Comparison of ENCODE assay signal across 16 mouse cellular contexts in the genomic region with DNA sequence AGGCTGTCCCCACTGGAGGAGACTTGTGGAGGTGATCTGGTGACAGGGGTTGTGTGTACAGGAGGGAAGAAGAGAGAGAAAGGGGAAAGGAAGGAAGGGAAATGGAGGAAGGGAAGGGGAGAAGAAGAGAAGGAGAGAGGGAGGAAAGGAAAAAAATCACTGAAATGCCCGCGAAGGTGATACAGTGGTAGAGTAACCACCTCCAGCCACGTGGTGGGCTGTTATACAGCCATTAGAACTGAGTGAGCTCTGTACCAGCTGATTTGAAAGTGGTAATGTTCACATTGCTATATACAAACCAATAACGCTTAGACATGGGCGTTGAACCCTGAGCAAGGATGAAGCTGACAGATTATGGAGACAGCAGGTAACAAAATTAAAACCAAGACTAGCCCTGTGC. TPM values are rescaled to one million over a fixed set of nuclear protein-coding genes. Genes with fewer than 3 reads are reported as not detected.
A peak's percentile ranks its signal among the peaks of the same experiment; 100 is the strongest.
DNase-seq lines count a peak whose midpoint lies in the region; ATAC-seq and TF ChIP-seq lines count a peak whose summit lies in the region.
"Had no signal": no experiment of that assay in that cellular context is flagged by ENCODE, and none has a peak within 500 bp of the region (broad histone marks: within the 10 kb centered on the region; RNA-seq: fewer than 3 reads in every experiment).

No protein-coding gene starts in this region.

- H3K27ac ChIP-seq in cortical plate, adult 2 months (ENCODE audit: insufficient read depth, low read length): peak overlapping the region; percentile 57; the same call in 1 of the 2 replicates
- H3K27ac ChIP-seq in forebrain, embryonic 12.5 days: peak overlapping the region; percentile 84
- peak overlapping the region; percentile 83 for H3K27ac ChIP-seq in hindbrain, embryonic 14.5 days
- peak overlapping the region; percentile 89 for H3K27ac ChIP-seq in midbrain, embryonic 15.5 days

- H3K36me3 ChIP-seq in forebrain, embryonic 12.5 days (replicated peaks): no peaks in the 10 kb centered on the region
- no peaks in the 10 kb centered on the region for H3K36me3 ChIP-seq in hindbrain, embryonic 14.5 days (replicated peaks; ENCODE audit: control insufficient read depth, insufficient read depth)
- H3K36me3 ChIP-seq in midbrain, embryonic 15.5 days (replicated peaks): no peaks in the 10 kb centered on the region
- H3K36me3 ChIP-seq: G1E had no signal

- 62% methylated on average over 5 of the region's 5 CpGs for WGBS in forebrain, embryonic 12.5 days
- WGBS in hindbrain, embryonic 14.5 days: 42% methylated on average over 5 of the region's 5 CpGs
- WGBS in midbrain, embryonic 15.5 days: 37% methylated on average over 5 of the region's 5 CpGs

- intact Hi-C loops in left cerebral cortex, postnatal 36 days (cut with DNase I): loop anchor here (2.0 kb wide), 1 partner anchor 42 kb away; no protein-coding TSS in a partner anchor

- DNase-seq in hindbrain, embryonic 14.5 days (ENCODE audit: low spot score): no peak
- DNase-seq in left cerebral cortex, postnatal 36 days (ENCODE audit: low spot score in 2 of 2): no peak
- DNase-seq in urinary bladder, adult 18-20 months (ENCODE audit: low spot score in 2 of 2): no peak
- DNase-seq: cerebellum, adult 11 months; gastrocnemius, postnatal 10 days; lung, embryonic 14.5 days; thymus, adult 18-20 months had no signal

- peak; percentile 18; the same call in 1 of the 2 replicates for ATAC-seq in forebrain, embryonic 12.5 days (ENCODE audit: low FRiP score)
- no peak; the same call in 1 of the 2 replicates for ATAC-seq in hindbrain, embryonic 14.5 days (ENCODE audit: low FRiP score)
- peak; percentile 55; the same call in 1 of the 2 replicates for ATAC-seq in midbrain, embryonic 15.5 days (replicated peaks)
- ATAC-seq in megakaryocyte-erythroid progenitor cell, adult 5-6 weeks (replicated peaks; ENCODE audit: low FRiP score, low TSS enrichment, poor library complexity, severe bottlenecking): no peak
- ATAC-seq: intestine, embryonic 16.5 days had no signal

- H3K4me2 ChIP-seq in forebrain, embryonic 12.5 days: 0 out of 2 replicates have a peak overlapping the region, but pooled peaks have one; percentile 9
- peak overlapping the region; percentile 8 for H3K4me2 ChIP-seq in hindbrain, embryonic 14.5 days (replicated peaks)
- 0 out of 2 replicates have a peak overlapping the region, but pooled peaks have one; percentile 18 for H3K4me2 ChIP-seq in midbrain, embryonic 15.5 days
- H3K4me2 ChIP-seq: heart, embryonic 11.5 days; liver, embryonic 11.5 days; lung, embryonic 14.5 days had no signal

- TF ChIP-seq POLR2A in cortical plate, adult 2 months (IDR thresholded peaks at IDR 0.05; ENCODE audit: extremely low read depth, insufficient read depth, low read length): no peak

- peaks cover 1% of the 10 kb centered on the region; the same call in 1 of the 2 replicates for H3K4me1 ChIP-seq in cortical plate, adult 2 months (ENCODE audit: control insufficient read depth, insufficient read depth, low read length)
- peaks cover 42% of the 10 kb centered on the region for H3K4me1 ChIP-seq in forebrain, embryonic 12.5 days
- peaks cover 14% of the 10 kb centered on the region for H3K4me1 ChIP-seq in hindbrain, embryonic 14.5 days (replicated peaks; ENCODE audit: control insufficient read depth, insufficient read depth, low read length)
- H3K4me1 ChIP-seq in midbrain, embryonic 15.5 days: peaks cover 26% of the 10 kb centered on the region

- H3K27me3 ChIP-seq in forebrain, embryonic 12.5 days: no peaks in the 10 kb centered on the region
- no peaks in the 10 kb centered on the region for H3K27me3 ChIP-seq in hindbrain, embryonic 14.5 days (ENCODE audit: control insufficient read depth, insufficient read depth, low read length)
- no peaks in the 10 kb centered on the region for H3K27me3 ChIP-seq in midbrain, embryonic 15.5 days (replicated peaks)

- no peak overlapping the region for H3K4me3 ChIP-seq in cortical plate, adult 2 months (ENCODE audit: insufficient read depth, low read length)
- H3K4me3 ChIP-seq in forebrain, embryonic 12.5 days (replicated peaks): no peak overlapping the region
- no peak overlapping the region for H3K4me3 ChIP-seq in hindbrain, embryonic 14.5 days (replicated peaks; ENCODE audit: low read length)
- no peak overlapping the region for H3K4me3 ChIP-seq in midbrain, embryonic 15.5 days
- H3K4me3 ChIP-seq: myocyte had no signal

- no peak for TF ChIP-seq CTCF in cortical plate, adult 2 months (IDR thresholded peaks at IDR 0.05; ENCODE audit: extremely low read depth, insufficient read depth, low read length)

- H3K9ac ChIP-seq in forebrain, embryonic 12.5 days: 0 out of 2 replicates have a peak overlapping the region, but pooled peaks have one; percentile 4
- no peak overlapping the region; the same call in 1 of the 2 replicates for H3K9ac ChIP-seq in hindbrain, embryonic 14.5 days
- H3K9ac ChIP-seq in midbrain, embryonic 15.5 days: no peak overlapping the region
- H3K9ac ChIP-seq: lung, embryonic 14.5 days had no signal

- H3K9me3 ChIP-seq in forebrain, embryonic 12.5 days: no peaks in the 10 kb centered on the region
- no peaks in the 10 kb centered on the region; the same call in 1 of the 2 replicates for H3K9me3 ChIP-seq in hindbrain, embryonic 14.5 days (ENCODE audit: control insufficient read depth, low read length)
- H3K9me3 ChIP-seq in midbrain, embryonic 15.5 days: no peaks in the 10 kb centered on the region

RNA-seq across cellular contexts. Expression of a gene that starts 20.6 kb away (rescaled TPM):
- polyA plus RNA-seq in cortical plate, adult 2 months (2012; rRNA removed): 13.3 and 14.2 TPM in 2 replicates
- polyA plus RNA-seq in forebrain, embryonic 12.5 days (2016; fragmentation: Nextera tagmentation; extraction: Ambion mirVana): not detected in 2 replicates
- 0.76 and 0.90 TPM in 2 replicates for polyA plus RNA-seq in hindbrain, embryonic 14.5 days (2014; fragmentation: Nextera tagmentation; extraction: Ambion mirVana)
- polyA plus RNA-seq in midbrain, embryonic 15.5 days (2015; fragmentation: Nextera tagmentation; extraction: Ambion mirVana): 0.74 and 1.4 TPM in 2 replicates
- total RNA-seq in left cerebral cortex, postnatal 36 days (2021): 10 to 100 TPM; 12.7 to 14.7 TPM
- 3.6 and 4.6 TPM in 2 replicates for total RNA-seq in megakaryocyte-erythroid progenitor cell, adult 5-6 weeks (2014; fragmentation: Nextera tagmentation)
- 1.6 and 2.2 TPM in 2 replicates for total RNA-seq in megakaryocyte-erythroid progenitor cell, adult 5-6 weeks (2017)
- polyA plus RNA-seq: G1E; lung, embryonic 14.5 days; myocyte had no signal

Comparison
In these comparisons a context has a peak if more than half of its experiments do, and no peak if none do; other contexts are left out.
1. ATAC-seq: peak in forebrain, embryonic 12.5 days (single experiment) and midbrain, embryonic 15.5 days (single experiment); none in hindbrain, embryonic 14.5 days (single experiment) and megakaryocyte-erythroid progenitor cell, adult 5-6 weeks (single experiment).
2. Peak in every context shown above with its lines, with median percentiles within 50 percentile points of each other: H3K27ac ChIP-seq and H3K4me2 ChIP-seq.